Mouse (Mus musculus) megakaryocyte-erythroid progenitor cell, adult 5-6 weeks (primary cell): ENCODE measurements around the gene Fgfr2. TPM values are rescaled to one million over a fixed set of nuclear protein-coding genes. Genes with fewer than 3 reads are reported as not detected.
"Not testable (repeated sequence)": the region's sequence is repeated elsewhere in the genome, so short reads cannot be mapped to it uniquely, and the experiment has no call there.

ENCODE experiments used
- ATAC-seq: replicated peaks from 2 replicates; pipeline ENCODE4 v1.8.0; 2016; ENCODE audit warnings: mild to moderate bottlenecking, inconsistent platforms; ENCODE audit not compliant: severe bottlenecking, poor library complexity, low FRiP score, low TSS enrichment
- total RNA-seq, 2 experiments: library from RNA; stranded (forward) in 1 of 2; stranded (reverse) in 1 of 2; fragments of 200-1000, 215-1000 nt in 1 of 2; fragments of >200 nt in 1 of 2; fragmentation: Nextera tagmentation in 1 of 2; gene quantifications; 2 replicates each; pipeline ENCODE4 v1.2.3; 2014 to 2017

Fgfr2 gene
- total RNA-seq, 2 experiments from 2014 or later, result not detected

- no peak for ATAC-seq
Measured at GRCm38 (mm10) chr7:130503006-130503405, 2620.1 kb downstream of the Fgfr2 start.

DNA sequence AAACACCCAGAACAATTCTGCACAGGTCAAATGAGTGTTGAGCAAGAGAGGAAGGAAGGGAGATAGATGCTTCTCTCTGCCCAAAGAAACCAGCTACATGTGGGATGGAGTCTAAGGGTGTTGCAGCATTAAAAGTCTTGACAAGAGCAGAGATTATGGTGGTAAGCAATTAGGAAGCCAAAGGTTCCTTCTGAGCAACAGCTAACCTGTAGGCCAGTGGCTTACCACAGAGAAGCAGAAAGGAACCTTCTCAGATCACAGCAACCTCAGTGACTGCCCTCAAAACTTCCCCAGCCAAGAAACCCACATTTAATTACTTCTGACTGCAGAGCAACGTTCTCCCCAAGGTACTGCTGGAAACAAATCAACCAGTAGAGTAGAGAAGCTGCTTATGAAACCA is 2621.7 kb downstream of the Fgfr2 start:
- no peak for ATAC-seq

GRCm38 (mm10) chr7:130493346-130493745 is 2629.8 kb downstream of the Fgfr2 start:
- no peak for ATAC-seq

- ATAC-seq, result no peak
Measured at GRCm38 (mm10) chr7:130492026-130492425, 2631.1 kb downstream of the Fgfr2 start.

DNA sequence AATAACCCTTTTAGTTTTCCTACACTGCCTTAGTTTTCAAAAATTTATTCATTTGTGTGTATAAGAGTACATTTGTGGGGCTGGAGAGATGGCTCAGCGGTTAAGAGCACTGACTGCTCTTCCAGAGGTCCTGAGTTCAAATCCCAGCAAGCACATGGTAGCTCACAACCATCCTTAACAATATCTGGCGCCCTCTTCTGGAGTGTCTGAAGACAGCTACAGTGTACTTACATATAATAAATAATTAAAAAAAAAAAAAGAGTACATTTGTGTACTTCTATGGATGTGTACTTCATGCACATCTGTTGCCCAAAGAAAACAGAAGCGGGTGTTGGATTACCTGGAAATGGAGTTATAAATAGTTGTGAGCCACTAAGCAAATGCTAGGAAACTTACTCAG is 2644.1 kb downstream of the Fgfr2 start:
- ATAC-seq, result not testable (repeated sequence)

DNA sequence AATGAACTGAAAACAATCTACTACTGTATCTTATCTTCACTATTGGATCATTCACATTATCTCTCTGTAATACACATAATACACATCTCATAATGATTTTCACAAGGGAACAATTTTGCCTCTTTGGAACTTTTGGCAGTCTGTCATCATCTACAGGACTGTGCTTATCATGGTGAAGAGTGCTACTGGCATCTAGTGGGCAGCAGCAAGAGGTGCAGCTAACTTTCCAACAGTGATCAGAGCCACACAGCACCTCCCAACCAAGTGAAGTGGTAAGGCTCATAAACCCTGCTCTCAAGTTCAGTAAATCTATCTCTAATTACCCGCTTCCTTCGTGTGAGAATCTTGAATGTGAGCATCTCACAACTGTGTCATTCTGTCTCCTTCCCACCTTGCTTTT is 2647.2 kb downstream of the Fgfr2 start:
- ATAC-seq, result peak; percentile 98

DNA sequence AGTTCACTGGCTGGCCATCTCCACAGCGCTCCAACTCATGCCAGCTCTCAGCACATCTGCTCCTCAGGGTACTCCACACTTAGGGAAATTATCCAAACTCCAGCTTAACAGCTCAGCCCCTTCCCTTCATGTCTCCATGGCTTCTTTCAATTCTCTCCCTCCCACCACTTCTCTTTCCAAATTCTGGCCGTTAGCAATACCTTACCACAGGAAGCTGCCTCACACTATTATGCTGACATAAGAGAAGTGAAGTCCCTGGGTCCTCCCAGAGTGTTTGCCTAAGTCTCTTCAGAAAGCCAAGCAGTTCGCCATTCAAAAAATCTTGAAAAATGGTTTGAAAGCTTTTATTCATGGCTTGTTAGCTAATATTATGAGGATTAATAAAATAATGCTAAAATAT is 2649.3 kb downstream of the Fgfr2 start:
- no peak for ATAC-seq

GRCm38 (mm10) chr7:130472683-130473082 is 2650.5 kb downstream of the Fgfr2 start:
- ATAC-seq, result no peak

DNA sequence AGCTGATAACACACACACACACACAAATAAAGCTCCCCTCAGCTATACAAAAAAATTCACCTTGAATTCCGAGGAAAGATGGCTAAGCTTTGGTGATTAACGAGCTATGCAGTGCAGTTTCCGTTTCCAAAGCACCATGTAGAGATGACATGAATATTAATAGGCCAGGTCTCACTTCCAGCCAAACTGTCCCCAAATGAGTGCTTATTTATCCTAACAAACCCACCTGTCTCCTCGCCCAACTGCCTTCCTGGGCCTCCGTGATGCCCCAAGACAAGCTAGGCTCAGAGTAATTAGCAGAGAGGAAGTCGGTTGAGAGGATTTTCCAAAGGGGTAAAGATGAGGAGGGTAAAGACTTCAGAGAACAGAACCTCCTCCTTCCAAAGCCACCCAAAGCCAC is 2652.1 kb downstream of the Fgfr2 start:
- ATAC-seq, result no peak

DNA sequence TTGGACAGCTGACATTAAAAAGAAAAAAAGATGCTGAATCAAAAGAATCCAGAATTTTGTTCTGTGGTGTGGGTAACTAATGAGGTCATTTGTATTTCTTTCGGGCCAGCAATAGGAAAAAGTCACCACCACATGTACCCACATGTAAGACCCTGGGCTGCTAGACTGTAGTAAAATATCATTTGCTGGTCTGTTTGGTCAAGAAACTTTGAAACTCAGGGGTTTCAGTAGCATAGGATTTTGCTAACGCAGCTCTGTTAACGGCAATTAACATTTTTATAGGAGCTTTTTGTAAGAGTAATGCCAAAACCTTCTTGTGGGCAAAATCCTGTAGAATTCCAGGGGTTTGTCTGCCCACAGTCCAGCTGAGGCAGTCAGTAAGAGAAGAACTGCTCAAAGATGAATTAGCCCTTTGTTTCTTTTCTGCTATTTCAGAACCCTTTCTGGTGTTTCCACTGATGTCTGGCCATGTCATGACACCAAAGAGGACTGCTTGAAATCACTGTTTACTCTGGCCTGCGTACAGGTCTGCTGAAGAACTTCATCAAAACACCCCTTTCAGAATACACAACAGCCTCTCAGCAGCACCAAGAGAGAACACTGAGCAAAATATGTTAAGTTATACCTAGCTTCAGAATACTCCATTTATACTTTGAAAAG is 2667.4 kb downstream of the Fgfr2 start:
- ATAC-seq, result no peak

DNA sequence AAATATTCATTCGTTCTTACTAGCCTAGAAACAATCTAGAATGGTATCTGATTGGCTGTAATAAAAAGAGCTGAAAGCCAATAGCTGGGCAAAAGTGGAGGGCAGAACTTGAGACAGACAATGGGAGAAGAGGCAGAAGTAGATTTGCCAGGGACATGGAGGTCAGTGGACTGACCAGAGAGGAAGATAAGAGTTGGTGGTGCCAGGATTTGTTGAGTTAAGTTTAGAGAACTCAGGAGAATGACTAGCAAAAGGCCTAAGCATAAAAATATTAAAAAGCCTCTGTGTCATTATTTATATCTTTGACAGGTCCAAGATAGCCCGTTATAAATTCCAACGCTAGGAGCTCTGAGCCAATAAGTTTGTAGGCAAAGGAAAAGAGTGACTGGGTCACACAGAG is 2668.9 kb downstream of the Fgfr2 start:
- no peak for ATAC-seq

DNA sequence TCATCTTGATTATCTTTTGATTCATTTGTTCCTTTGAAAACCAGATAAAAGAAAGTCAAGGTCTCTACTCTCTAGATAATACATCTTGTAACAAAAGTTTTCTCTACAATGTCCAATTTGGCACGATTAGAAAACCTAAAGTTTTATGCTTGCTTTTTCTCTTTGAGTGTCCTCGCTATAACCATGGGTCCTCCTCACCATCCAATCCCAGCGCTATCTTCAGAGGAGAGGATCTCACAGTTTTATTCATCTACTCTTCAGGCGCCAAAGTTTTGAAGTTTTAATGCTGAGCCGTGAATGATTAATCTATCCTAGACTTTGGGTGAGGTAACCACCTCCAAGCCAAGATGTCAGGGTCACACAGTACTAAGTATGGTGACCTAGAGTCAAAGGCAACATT is 2687.4 kb downstream of the Fgfr2 start:
- ATAC-seq, result no peak

DNA sequence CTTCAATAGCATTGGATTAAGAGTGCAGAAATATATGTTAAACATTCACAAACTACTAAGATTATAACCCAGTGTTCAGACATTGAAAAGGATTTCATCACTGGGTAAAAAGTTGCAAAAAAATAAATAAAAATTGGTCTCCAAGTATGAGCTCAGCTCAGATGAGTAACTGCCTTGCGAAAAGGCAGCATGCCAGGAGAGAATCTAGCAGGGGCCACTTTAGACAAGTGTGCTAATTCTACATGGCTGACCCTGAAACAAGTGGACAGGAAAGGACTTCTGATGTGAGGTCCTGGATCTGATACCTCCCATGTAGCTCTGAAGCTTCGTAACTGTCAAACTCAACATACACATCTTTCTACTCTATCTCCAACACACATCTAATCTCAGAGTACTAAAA is 2691.0 kb downstream of the Fgfr2 start:
- no peak for ATAC-seq

GRCm38 (mm10) chr7:130426586-130426985 is 2696.6 kb downstream of the Fgfr2 start:
- no peak for ATAC-seq

GRCm38 (mm10) chr7:130425991-130426390 is 2697.2 kb downstream of the Fgfr2 start:
- ATAC-seq, result no peak

GRCm38 (mm10) chr7:130419961-130420360 is 2703.2 kb downstream of the Fgfr2 start:
- ATAC-seq, result no peak

GRCm38 (mm10) chr7:130407622-130408021 is 2715.5 kb downstream of the Fgfr2 start:
- no peak for ATAC-seq

DNA sequence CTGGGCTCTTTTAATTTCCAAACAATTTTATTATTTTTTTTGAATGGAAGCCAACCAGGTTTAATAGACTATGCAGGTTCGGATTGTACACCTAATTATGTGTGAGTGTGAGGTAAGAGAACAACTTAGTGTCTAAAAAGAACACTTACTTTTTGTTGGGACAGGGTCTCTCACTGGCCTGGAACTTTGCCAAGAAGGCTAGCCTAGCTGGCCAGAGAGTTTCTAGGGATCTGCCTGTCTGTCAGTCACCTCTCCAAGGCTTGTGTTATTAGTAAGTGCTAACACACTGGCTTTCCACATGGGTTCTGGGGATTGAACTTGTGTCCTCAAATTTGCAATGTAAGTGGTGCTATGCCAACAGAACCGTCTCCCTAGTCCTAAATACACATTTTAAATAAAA is 2719.8 kb downstream of the Fgfr2 start:
- ATAC-seq, result no peak

DNA sequence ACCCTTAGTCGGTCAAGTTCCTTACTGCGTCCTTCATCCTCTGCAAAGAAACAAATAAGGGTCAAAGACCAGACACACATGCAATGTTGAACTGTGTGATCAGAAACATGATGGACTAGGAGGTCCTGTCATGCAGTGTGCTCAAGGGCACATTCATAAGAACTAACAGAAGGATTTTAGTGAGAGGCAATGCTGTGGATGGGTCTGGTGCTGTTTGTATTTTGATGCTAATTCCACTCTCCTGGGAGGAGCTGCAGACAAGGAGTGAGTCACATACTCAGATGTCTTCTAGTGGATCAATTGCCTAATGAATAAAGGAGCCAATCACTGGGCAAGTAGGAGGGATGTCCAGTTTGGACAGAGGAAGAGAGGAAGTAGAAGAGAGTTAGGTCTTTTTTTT is 2728.5 kb downstream of the Fgfr2 start:
- ATAC-seq, result no peak

GRCm38 (mm10) chr7:130390060-130390459 is 2733.1 kb downstream of the Fgfr2 start:
- not testable (repeated sequence) for ATAC-seq

- ATAC-seq, result no peak
Measured at GRCm38 (mm10) chr7:130386308-130386707, 2736.8 kb downstream of the Fgfr2 start.

GRCm38 (mm10) chr7:130385732-130386294 is 2737.3 kb downstream of the Fgfr2 start:
- no peak for ATAC-seq
